Mouse (Mus musculus) right cerebral cortex, postnatal 14 days (tissue): ENCODE results near the gene Fbxo6.
A peak's percentile ranks its signal among the peaks of the same experiment; 100 is the strongest.
"Not testable (repeated sequence)": the region's sequence is repeated elsewhere in the genome, so short reads cannot be mapped to it uniquely, and the experiment has no call there.

Experiments used
- DNase-seq: peaks from one replicate; pipeline ENCODE4 v3.0.0; 2022

The Fbxo6 gene

DNA sequence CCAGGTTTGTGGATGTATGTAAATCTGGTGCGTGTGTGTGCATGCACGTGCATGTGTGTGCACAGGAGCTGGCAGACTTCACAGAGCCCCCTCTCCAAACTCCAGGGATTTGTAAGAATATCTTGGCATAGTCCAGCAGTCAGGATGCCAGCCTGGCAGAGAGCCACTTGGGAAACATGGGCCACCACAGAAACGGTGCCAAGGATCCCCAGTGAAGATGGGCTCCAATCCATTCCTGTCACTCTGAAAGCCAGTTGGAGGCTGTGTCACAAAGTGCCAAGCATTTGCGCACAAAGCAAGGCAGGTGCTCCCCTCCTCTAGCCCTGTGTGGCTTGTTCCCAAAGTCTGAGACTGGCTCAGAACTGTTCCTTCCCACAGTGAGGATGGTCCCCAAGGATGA lies 30.6 kb downstream of the Fbxo6 start:
- peak; percentile 74 for DNase-seq

DNA sequence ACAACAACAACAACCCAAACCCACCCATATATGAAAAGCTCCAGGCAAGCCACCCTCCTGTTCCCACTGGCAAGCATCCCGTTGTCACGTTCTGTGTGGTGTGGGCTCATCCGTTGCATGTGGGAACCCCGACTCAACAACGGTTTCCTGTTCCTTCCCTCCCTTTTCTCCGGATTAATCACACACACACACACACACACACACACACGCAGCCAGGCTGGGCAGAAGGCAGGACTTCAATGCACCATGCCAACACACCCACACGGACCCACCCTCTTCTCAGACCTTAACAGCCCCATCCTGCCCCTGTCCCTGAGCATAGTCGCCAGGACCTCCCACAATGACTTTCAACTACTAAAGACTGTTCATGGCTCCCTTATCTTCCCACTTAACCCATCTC lies 31.4 kb downstream of the Fbxo6 start:
- no peak for DNase-seq

DNA sequence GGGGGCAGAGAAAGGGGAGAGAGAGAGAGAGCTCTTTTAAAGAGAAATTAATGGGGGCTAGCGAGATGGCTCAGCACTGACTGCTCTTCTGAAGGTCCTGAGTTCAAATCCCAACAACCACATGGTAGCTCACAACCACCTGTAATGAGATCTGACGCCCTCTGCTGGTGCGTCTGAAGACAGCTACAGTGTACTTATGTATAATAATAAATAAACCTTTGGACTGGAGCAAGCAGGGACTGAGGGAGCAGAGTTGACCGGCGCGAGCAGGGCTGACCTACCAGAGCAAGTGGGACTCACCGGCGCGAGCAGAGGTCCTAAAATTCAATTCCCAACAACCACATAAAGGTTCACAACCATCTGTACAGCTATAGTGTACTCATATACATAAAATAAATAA lies 32.4 kb downstream of the Fbxo6 start:
- not testable (repeated sequence) for DNase-seq

DNA sequence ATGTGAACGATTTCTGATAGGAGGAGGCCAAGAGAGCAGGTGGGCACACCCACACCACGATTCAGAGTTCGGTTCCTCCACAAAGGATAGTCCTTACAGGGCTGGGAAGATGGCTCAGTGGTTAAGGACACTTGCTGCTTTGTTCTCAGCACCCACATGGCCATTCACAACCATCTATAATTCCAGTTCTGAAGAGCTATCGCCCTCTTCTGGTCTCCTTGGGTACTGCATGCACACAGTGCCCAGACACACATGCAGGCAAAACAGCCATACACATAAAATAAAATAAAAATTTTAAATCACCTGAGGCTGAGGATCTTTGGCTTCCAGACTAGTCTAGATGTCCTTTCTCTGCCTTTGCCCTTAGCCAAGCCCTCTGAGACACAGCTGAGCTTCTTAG lies 34.5 kb downstream of the Fbxo6 start:
- no peak for DNase-seq

DNA sequence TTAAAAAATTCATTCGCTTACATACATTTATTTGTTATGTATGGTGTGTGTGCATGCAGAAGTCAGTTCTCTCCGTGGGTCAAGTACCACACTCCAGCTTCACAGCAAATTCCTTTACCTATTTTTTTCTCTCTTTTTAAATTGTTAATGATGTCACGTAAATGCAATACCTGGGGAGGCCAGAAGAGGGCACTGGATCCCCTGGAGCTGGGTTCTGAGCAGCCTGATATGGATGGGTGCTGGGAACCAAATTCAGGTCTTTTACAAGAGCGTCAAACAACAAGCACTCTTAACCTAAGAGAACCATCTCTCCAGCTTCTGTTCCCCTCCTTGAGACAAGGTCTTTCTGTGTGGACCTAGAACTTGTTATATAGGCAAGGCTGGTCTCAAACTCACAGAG lies 35.3 kb downstream of the Fbxo6 start:
- no peak for DNase-seq

DNA sequence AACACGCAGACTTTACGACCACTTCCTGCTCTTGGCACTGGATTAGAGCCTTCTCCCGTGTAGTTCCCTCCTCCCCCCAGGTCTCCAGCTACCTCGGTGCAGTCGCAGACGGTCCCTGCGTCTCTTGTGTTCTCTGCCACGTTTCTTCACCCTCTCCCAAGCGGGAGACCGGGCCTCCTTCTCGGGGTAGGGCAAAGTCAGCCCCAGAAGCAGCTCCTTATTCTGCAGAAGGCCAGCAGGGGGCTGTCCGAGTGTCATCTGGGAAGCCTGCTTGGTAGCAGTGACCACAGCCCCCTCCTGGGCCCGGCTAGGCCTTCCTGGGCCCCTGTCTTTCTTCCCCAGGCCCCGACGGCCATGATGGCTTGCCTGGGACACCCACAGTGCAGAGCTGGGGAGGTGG lies 36.5 kb downstream of the Fbxo6 start:
- peak; percentile 39 for DNase-seq

DNA sequence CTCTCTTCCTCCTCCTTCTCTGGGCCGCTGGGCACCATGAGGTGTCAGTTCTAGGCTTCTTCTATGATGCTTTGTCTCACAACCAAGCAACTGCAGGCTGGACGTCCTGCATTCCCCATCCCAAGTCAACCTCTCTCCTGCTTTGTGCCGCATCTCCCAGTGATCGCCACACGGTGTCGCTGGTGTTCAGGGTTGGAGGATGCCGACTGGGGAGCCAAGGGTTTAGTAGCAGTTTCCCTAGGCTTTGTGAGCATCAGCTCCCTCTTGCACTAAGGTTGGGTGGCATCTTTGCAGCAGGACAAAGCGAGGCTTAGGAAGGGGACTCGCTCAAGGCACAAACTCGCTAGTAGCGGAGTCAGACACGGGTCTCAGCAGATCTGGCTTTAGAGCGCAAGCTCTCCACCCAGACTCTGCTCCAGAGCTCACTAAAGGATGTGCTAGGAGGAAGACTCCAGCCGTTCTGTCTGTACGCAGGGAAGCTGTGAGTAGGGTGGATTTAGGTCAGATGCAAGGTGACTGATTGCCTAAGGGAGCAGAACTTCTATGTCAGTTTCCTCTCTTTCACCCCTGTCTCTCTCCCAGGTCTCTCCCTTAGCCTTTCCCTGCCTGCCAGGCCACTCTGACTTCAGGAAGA lies 37.1 kb downstream of the Fbxo6 start:
- DNase-seq = peak; percentile 83

DNA sequence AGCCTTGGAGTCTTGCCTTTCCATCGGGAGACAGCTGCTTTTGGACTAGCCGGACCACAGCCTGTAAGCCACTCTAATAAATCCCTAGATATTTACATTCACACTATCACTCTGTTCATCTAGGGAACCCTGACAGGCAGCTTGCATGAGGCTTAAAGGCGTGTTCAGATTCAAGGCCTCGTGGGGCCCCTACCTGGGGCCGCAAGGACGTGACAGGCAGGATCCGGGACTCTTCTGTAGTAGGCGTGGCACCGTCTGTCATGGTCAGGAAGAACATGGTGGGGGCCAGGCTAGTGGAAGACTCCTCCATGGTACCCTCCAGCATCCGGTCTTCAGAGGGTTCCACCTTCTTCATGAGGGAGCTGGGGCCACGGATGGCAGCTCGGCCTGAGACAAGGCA lies 39.4 kb downstream of the Fbxo6 start:
- no peak for DNase-seq

DNA sequence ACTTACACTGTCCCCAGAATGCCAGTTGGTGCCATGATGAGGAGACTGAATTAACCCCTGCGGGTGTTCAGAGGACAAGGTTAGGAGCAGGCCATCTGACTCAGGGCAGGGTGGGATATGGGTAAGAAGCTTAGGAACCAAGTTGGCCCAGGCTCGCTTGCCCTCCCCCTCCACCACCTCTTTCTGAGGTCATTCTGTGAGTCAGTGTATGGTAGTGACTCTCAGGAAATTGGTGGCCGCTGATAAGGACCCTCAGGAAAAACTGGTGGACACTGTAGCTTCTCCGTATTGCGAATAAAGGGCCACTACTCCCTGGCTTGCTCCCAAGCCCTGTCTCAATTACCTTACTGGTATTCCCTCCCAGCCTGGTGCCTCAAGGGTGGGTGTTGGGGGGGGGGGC lies 42.7 kb downstream of the Fbxo6 start:
- no peak for DNase-seq

DNA sequence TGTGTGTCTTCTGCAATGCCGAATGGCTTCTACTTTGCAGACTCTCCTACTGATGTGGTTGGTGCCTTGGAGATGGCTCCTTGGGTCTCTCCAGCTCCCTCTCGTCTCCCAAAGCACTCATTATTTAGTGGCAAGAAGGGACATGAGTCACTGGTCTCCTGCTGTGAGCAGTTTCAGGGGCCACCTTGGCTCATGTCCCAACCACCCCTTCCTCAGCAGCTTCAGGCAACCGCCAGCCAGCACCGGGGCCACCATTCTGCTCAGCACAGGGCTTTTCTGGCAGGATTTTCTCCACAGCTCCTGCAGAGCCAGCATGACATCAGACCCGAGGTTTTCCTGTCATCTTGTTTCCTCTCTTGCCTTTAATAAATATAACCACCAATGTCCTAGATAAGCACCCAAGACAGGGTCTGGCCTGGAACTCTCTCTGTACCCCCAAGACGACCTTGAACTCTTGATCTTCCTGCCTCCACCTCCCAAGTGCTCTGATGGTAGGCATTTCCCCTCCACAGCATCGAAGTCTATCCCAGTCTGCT lies 43.3 kb downstream of the Fbxo6 start:
- no peak for DNase-seq

DNA sequence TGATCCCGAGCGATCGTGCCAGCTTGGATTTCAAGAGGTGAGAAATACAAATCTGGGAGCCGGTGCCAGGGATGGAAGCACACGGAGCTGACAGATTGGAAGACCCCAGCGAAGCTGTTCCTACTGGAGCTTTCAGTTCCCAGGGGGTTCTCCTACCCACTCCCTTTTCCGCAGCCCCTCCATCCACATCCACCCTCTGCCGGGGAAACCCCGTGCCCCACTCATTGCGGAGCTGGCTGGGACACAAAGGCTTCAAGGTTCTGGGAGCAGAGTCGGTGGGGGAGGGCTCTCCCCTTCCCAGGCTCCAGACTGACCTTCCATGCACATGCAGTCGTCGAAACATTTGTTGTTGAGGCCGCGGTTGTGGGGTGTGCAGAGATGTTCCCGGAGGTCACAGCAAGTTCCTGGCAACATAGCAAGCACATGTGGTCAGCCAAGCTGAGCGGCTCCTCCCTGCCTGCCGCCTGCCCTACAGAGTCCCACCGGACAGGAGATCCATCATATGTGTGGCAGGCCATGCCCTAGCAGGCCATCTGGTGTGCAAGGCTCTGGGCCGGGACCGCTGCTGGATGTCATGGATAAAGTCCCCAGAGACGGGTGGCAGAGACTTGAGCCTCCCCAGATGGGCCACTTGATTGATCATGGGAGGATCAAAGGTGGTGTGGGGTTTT lies 44.2 kb downstream of the Fbxo6 start:
- DNase-seq = no peak

DNA sequence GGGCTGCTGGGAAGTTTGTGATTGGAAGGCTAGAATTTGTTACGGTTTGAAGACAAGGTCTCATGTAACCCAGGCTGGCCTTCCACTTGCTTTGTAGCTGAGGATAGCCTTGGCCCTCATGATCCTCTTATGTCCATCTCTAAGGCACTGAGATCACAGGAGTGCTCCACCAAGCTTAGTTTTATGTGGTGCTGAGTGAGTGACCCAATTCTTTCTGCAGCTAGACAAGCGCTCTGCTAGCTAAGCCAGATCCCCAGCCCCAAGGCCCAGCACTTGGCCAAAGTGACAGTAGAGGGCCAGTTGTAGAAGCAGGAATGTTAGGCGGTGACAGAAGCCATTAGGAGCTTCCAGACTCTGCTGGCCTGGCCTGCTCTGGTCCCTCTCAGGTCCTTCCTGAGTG lies 47.8 kb downstream of the Fbxo6 start:
- no peak for DNase-seq

DNA sequence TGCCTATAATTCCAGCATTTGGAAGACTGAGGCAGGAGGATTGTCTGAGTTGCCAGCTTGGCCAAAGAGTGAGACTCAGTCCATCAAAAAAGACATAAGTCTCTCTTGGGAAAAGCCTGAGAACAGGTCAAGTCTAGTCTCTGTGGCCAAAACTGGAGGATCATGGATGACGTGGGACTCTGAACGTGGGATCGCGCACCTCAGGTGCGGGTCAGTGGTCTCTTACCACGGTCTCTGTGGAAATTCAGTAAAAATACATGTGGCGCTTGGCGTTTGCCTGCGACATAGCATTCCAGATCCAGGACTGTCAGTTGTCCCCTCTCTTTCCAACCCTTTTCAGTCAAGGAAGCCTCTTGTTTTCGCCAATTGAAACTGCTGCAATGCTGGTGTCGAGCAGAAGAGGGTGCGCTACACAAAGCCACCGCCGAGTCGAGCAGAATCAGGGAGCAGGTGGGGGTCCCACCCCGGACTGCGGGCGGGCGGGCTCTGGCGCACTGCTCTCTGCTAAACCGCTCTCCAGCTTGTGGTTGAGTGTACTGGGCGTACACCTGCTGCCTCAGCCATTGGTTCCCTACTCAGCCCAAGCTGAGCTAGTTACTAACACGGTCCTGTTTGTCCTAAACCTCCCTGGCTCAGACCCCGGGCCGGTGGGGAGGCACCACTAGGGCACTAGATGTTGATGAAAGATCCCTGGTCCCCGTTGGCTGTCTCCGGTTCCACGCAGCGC lies 50.0 kb downstream of the Fbxo6 start:
- peak; percentile 72 for DNase-seq

DNA sequence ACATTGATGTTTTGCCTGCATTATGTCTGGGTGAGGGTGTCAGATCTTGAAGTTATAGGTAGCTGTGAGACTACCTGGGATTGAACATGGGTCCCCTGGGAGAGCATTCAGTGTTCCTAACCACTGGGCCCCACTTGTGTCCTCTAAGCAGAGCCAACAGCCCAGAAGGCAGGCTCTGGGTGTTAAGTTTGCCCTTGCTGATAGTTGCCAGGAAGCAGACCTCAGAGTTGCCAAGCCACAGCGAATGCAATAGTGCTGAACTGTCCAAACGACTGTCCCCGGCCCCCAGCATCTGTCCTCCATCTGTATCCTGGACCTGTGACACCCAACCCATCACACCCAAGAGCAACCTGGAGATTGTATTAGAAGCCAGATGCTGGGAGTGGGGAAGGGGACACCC lies 53.3 kb downstream of the Fbxo6 start:
- no peak for DNase-seq

DNA sequence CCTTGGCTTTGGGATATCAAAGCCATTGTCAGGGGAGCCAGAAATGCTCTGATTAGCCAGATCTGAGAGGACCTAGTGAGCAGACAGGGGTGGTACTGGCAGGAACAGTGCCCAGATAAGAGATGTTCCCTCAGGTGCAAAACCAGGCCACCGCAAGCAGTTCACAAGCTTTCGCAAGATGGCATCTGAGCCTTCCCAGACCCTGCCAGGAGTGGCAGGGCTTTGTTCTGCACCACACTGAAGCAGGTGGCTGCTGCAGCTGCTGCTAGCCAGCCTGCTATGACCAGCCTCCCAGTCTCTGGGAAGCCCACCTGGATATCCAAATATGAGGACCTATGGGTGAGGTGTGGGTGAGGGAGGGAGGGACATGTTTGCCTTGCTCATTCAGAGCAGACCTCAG lies 54.0 kb downstream of the Fbxo6 start:
- DNase-seq = no peak
